Mouse (Mus musculus) ES-Bruce4 (cell line): ENCODE measurements at regions not wholly inside any gene's neighbourhood (a gene's known extent, or its start where the extent isn't known, plus 50 kb on each side); places are given as distances from the start of the nearest gene placed in this dataset.

Source experiments
- CTCF ChIP-seq: IDR thresholded peaks from one replicate; pipeline ENCODE4 v1.8.1; 2011; ENCODE audit warnings: low read depth, low read length
- POLR2A ChIP-seq: IDR thresholded peaks from one replicate; pipeline ENCODE4 v1.8.1; 2011; ENCODE audit warnings: low read length; ENCODE audit not compliant: insufficient read depth

DNA sequence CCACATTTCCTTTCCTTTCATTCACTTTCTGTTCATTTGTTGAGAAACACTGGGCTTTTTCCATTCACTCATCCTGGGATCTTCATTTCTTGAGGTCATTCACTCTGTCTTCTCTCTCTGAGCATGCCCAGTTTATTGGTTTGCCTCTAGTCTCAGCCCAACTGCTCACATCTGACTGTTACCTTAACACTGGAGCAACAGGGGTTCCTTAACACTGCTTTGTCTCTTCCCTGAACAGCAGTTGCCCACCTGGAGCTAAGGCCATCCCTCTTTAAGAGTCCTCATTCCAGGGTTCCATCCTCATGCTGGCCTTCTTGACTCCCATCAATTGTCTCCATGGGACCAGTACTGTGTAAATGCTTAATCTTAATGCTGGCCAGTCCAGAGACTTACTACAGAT, 342.5 kb upstream of the Ghitm start:
- TF ChIP-seq POLR2A, result no peak
- no peak for TF ChIP-seq CTCF
